Mouse (Mus musculus) embryonic fibroblast, embryonic 13.5 days (primary cell): ENCODE results near the gene Snph.

Experiments
- CTCF ChIP-seq: IDR thresholded peaks from 2 replicates; pipeline ENCODE4 v1.5.1; 2011; ENCODE audit warnings: mild to moderate bottlenecking, control low read depth, low read length, moderate library complexity, borderline replicate concordance; ENCODE audit not compliant: insufficient read depth
- POLR2A ChIP-seq: IDR thresholded peaks from 2 replicates; pipeline ENCODE4 v1.6.1; 2011; ENCODE audit warnings: low read depth, mild to moderate bottlenecking, control low read depth, low read length, moderate library complexity

DNA sequence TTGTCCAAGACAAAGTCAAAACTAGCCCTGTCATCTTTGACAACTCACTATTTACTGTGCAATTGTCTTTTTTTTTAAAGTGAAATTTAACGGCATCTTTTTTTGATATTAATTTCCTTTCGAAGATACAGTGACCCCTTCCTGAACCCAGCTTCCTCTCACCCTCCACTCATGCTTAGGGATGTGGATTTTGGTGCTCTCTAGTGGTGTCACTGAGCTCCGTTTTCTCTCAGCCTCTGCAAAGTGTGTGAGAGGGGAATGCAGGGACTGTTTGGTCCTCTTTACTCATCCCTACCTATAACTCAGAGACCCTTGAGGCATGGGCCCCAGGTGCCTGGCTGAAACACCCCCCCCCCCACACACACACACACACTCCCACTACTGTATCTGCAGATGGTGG lies 46.5 kb downstream of the Snph start:
- TF ChIP-seq POLR2A (no peak), CTCF (no peak)
